Comparison of ENCODE assay signal across 9 mouse cellular contexts in genomic region chrX:57921294-57921693, GRCm38 (mm10).
A peak's percentile ranks its signal among the peaks of the same experiment; 100 is the strongest.
DNase-seq lines count a peak whose midpoint lies in the region; ATAC-seq and TF ChIP-seq lines count a peak whose summit lies in the region.
"Had no signal": no experiment of that assay in that cellular context is flagged by ENCODE, and none has a peak within 500 bp of the region (broad histone marks: within the 10 kb centered on the region; RNA-seq: fewer than 3 reads in every experiment).

No protein-coding gene starts in this region.

- ATAC-seq in granulocyte monocyte progenitor cell, adult 5-6 weeks (replicated peaks; ENCODE audit: poor library complexity, severe bottlenecking) = peak; percentile 33; the same call in 1 of the 2 replicates
- 0 out of 2 replicates have a peak, but pooled peaks have one; percentile 14 for ATAC-seq in midbrain, embryonic 14.5 days (ENCODE audit: low FRiP score, low TSS enrichment)
- no peak for ATAC-seq in intestine, postnatal 0 days

- DNase-seq in heart, embryonic 10.5 days (ENCODE audit: low spot score) = no peak
- DNase-seq in heart, postnatal 36 days = no peak
- DNase-seq in embryo, embryonic 10 days (ENCODE audit: low spot score) = peak; percentile 34
- DNase-seq in midbrain, embryonic 14.5 days = peak; percentile 64
- no peak for DNase-seq in layer of hippocampus, postnatal 14 days (ENCODE audit: low spot score in 2 of 2)
- DNase-seq in adipocyte (ENCODE audit: low spot score) = no peak

- no peaks in the 10 kb centered on the region for H3K4me1 ChIP-seq in heart, embryonic 10.5 days
- H3K4me1 ChIP-seq in midbrain, embryonic 14.5 days (ENCODE audit: control insufficient read depth, insufficient read depth, low read length) = no peaks in the 10 kb centered on the region
- no peaks in the 10 kb centered on the region for H3K4me1 ChIP-seq in intestine, postnatal 0 days (replicated peaks; ENCODE audit: control insufficient read depth, insufficient read depth, low read length)

- intact Hi-C loops in heart, postnatal 36 days (cut with DNase I) = loop anchor here (5.0 to 10.0 kb wide), 3 partner anchors 96 to 574 kb away; no protein-coding TSS in a partner anchor

- TF ChIP-seq CTCF in intestine, postnatal 0 days (IDR thresholded peaks at IDR 0.05; ENCODE audit: low read depth) = no peak; the same call in 1 of the 2 replicates

- peak overlapping the region; percentile 40; the same call in 1 of the 2 replicates for H3K4me3 ChIP-seq in heart, embryonic 10.5 days
- H3K4me3 ChIP-seq in midbrain, embryonic 14.5 days (replicated peaks; ENCODE audit: low read depth, low read length) = no peak overlapping the region
- no peak overlapping the region for H3K4me3 ChIP-seq in intestine, postnatal 0 days (ENCODE audit: low read depth, low read length)

- WGBS in heart, embryonic 10.5 days = 14% methylated on average over 16 of the region's 16 CpGs
- 20% methylated on average over 16 of the region's 16 CpGs for WGBS in midbrain, embryonic 14.5 days
- WGBS in intestine, postnatal 0 days = 14% methylated on average over 16 of the region's 16 CpGs

- no peaks in the 10 kb centered on the region for H3K9me3 ChIP-seq in heart, embryonic 10.5 days
- H3K9me3 ChIP-seq in midbrain, embryonic 14.5 days (ENCODE audit: control insufficient read depth, low read length) = no peaks in the 10 kb centered on the region
- H3K9me3 ChIP-seq in intestine, postnatal 0 days (ENCODE audit: control insufficient read depth) = no peaks in the 10 kb centered on the region
- H3K9me3 ChIP-seq: megakaryocyte, embryonic 14.5 days had no signal

- peak overlapping the region; percentile 41 for H3K4me2 ChIP-seq in midbrain, embryonic 14.5 days (ENCODE audit: low read length)
- H3K4me2 ChIP-seq in intestine, postnatal 0 days (replicated peaks; ENCODE audit: low read depth) = no peak overlapping the region

- no peaks in the 10 kb centered on the region for H3K36me3 ChIP-seq in heart, embryonic 10.5 days
- no peaks in the 10 kb centered on the region for H3K36me3 ChIP-seq in midbrain, embryonic 14.5 days (ENCODE audit: control insufficient read depth, insufficient read depth, low read length)
- H3K36me3 ChIP-seq in intestine, postnatal 0 days (ENCODE audit: control insufficient read depth, insufficient read depth) = no peaks in the 10 kb centered on the region

- no peak overlapping the region for H3K27ac ChIP-seq in heart, embryonic 10.5 days
- H3K27ac ChIP-seq in midbrain, embryonic 14.5 days (replicated peaks; ENCODE audit: low read depth, low read length) = no peak overlapping the region
- H3K27ac ChIP-seq in intestine, postnatal 0 days (ENCODE audit: low read depth, low read length) = no peak overlapping the region

- H3K9ac ChIP-seq in midbrain, embryonic 14.5 days (replicated peaks; ENCODE audit: low read length) = no peak overlapping the region
- H3K9ac ChIP-seq in intestine, postnatal 0 days (ENCODE audit: low read depth, low read length) = no peak overlapping the region

- H3K27me3 ChIP-seq in heart, embryonic 10.5 days (ENCODE audit: insufficient read depth, poor library complexity, severe bottlenecking) = peaks cover 48% of the 10 kb centered on the region
- H3K27me3 ChIP-seq in midbrain, embryonic 14.5 days (ENCODE audit: control insufficient read depth, insufficient read depth, low read length) = no peaks in the 10 kb centered on the region
- peaks cover 52% of the 10 kb centered on the region for H3K27me3 ChIP-seq in intestine, postnatal 0 days (replicated peaks; ENCODE audit: control insufficient read depth, insufficient read depth, low read length)

Comparison
In these comparisons a context has a peak if more than half of its experiments do, and no peak if none do; other contexts are left out.
1. DNase-seq: peak in embryo, embryonic 10 days (single experiment) and midbrain, embryonic 14.5 days (single experiment); none in heart, embryonic 10.5 days (single experiment), heart, postnatal 36 days (0 of 2), layer of hippocampus, postnatal 14 days (0 of 2) and adipocyte (single experiment).